Mouse (Mus musculus) midbrain, embryonic 14.5 days (tissue): Measurements from ENCODE around the gene Twf2. TPM values are rescaled to one million over a fixed set of nuclear protein-coding genes. Genes with fewer than 3 reads are reported as not detected.
"Not testable (repeated sequence)": the region's sequence is repeated elsewhere in the genome, so short reads cannot be mapped to it uniquely, and the experiment has no call there.

Experiments used
- ATAC-seq: fragments of 200-750 bp; cut with Nextera tagmentation; 2 replicates; pipeline ENCODE4 v1.8.0; 2017; ENCODE audit warnings: moderate number of reproducible peaks, moderate library complexity; ENCODE audit not compliant: low FRiP score, low TSS enrichment
- DNase-seq: peaks from one replicate; pipeline ENCODE4 v3.0.0-alpha.2; 2015
- H3K27ac ChIP-seq: fragments of 300-500 bp; sonication (generic); replicated peaks from 2 replicates; pipeline ENCODE4 v1.5.1; 2014; ENCODE audit warnings: mild to moderate bottlenecking, low read depth, low read length, moderate library complexity
- H3K27me3 ChIP-seq: fragments of 300-500 bp; sonication (generic); 2 replicates; pipeline ENCODE4 v1.6.1; 2014; ENCODE audit warnings: low read length, control low read depth, mixed read lengths; ENCODE audit not compliant: control insufficient read depth, insufficient read depth
- H3K36me3 ChIP-seq: fragments of 300-500 bp; sonication (generic); 2 replicates; pipeline ENCODE4 v1.6.1; 2014; ENCODE audit warnings: low read length, control low read depth; ENCODE audit not compliant: control insufficient read depth, insufficient read depth
- H3K4me1 ChIP-seq: fragments of 300-500 bp; sonication (generic); 2 replicates; pipeline ENCODE4 v1.6.1; 2014; ENCODE audit warnings: mild to moderate bottlenecking, antibody characterized with exemption, low read length, control low read depth; ENCODE audit not compliant: control insufficient read depth, insufficient read depth
- H3K4me2 ChIP-seq: fragments of 300-500 bp; sonication (generic); 2 replicates; pipeline ENCODE4 v1.6.1; 2014; ENCODE audit warnings: mild to moderate bottlenecking, low read length, moderate library complexity
- H3K4me3 ChIP-seq: fragments of 300-500 bp; sonication (generic); replicated peaks from 2 replicates; pipeline ENCODE4 v1.5.1; 2014; ENCODE audit warnings: low read depth, low read length
- H3K9ac ChIP-seq: fragments of 300-500 bp; sonication (generic); replicated peaks from 2 replicates; pipeline ENCODE4 v1.6.1; 2014; ENCODE audit warnings: mild to moderate bottlenecking, low read length, moderate library complexity
- H3K9me3 ChIP-seq: fragments of 300-500 bp; sonication (generic); 2 replicates; pipeline ENCODE4 v1.6.1; 2016; ENCODE audit warnings: low read length, control low read depth, mixed read lengths; ENCODE audit not compliant: control insufficient read depth
- WGBS: fragments of 180-500 bp; shearing (Covaris S2); extraction: QIAGEN DNeasy Blood & Tissue Kit; methylation state at CpG from one replicate; pipeline ENCODE4 v1.1.7; 2014; 5-methylcytosine and 5-hydroxymethylcytosine counted together
- polyA plus RNA-seq: library from polyadenylated mRNA; unstranded; fragments of >200 nt; fragmentation: Nextera tagmentation; extraction: Ambion mirVana; gene quantifications from 2 replicates; pipeline ENCODE4 v1.2.1, GENCODE M21; 2014

Gene Twf2
- polyA plus RNA-seq, 1 experiment from 2014 or later: 46.4 TPM

DNA sequence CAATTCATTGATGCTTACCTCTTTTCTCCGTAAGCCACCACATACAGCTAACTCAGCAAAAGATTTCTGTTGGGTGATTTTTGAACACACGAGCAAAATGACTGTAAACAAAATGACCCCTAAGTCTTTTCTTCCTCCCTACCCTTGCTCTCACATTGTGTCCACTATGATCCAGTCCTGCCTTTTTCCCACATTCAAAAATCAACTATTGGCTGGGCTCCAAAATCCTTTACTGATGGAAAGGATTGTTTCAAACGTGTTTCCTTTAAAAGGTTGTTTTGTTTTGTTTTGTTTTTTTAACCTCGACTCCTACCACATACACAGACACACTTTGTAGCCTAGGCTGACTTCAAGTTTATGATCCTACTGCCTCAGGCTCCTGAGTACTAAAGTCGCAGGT is 42.5 kb upstream of the Twf2 start:
- H3K27me3 ChIP-seq: no peaks in the 10 kb centered on the region
- no peaks in the 10 kb centered on the region for H3K36me3 ChIP-seq
- peak overlapping the region; percentile 47 for H3K4me3 ChIP-seq
- H3K4me2 ChIP-seq: peak overlapping the region; percentile 55
- H3K9me3 ChIP-seq: no peaks in the 10 kb centered on the region
- WGBS: 43% methylated on average over 5 of the region's 5 CpGs
- peak overlapping the region; percentile 99 for H3K27ac ChIP-seq
- peak overlapping the region; percentile 55; the same call in 1 of the 2 replicates for H3K9ac ChIP-seq
- peaks cover 12% of the 10 kb centered on the region; the same call in 1 of the 2 replicates for H3K4me1 ChIP-seq
- ATAC-seq: no peak
- DNase-seq: no peak

DNA sequence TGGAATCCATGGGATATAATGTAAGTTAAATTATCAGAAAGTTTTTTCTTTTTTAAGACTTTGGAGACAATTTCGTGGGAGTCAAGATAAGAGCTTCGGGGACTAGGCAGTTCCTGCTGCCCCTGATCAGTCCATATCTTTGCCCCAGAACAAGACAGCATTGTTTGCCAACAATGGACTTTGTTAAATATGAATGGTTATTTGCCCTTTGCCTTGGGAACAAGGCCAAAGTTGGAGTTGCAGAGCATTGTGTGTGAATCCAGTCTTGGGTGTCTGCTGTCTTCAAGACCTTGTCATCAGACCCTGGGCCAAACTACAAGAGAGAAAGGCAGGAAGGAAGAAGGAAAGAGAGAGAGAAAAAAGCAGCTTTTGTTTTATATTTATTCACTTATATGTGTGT is 36.2 kb upstream of the Twf2 start:
- Histone ChIP-seq H3K9me3 (no peaks in the 10 kb centered on the region), H3K9ac (no peak overlapping the region), H3K4me1 (peaks cover 6% of the 10 kb centered on the region; the same call in 1 of the 2 replicates), H3K27ac (no peak overlapping the region), H3K27me3 (0 out of 2 replicates have a peak, but pooled peaks cover 2% of the 10 kb centered on the region), H3K36me3 (no peaks in the 10 kb centered on the region), H3K4me3 (no peak overlapping the region), H3K4me2 (no peak overlapping the region)
- DNase-seq (no peak), ATAC-seq (no peak)
- WGBS: 75% methylated on average over 2 of the region's 2 CpGs

DNA sequence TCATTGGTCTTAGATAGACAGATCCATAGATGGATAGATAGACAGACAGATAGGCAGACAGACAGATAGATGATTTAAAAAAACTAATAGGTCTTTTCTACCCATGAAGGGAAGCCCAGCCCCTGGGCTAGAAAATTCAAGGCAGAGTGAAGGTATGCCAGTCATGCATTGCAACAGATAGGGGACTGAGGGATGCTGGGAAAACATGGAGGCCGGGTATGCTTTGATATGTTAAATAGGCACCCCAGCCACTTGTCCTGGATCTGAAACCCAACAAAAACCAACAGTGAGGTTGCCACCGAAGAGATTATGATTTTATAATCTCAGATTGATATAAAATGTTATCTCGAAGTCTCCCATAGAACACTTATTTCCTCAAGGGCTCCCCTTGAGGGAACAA is 35.7 kb upstream of the Twf2 start:
- no peak overlapping the region for H3K9ac ChIP-seq
- peaks cover 6% of the 10 kb centered on the region; the same call in 1 of the 2 replicates for H3K4me1 ChIP-seq
- H3K36me3 ChIP-seq: no peaks in the 10 kb centered on the region
- no peak overlapping the region for H3K27ac ChIP-seq
- no peaks in the 10 kb centered on the region for H3K9me3 ChIP-seq
- no peak overlapping the region for H3K4me3 ChIP-seq
- DNase-seq (no peak), ATAC-seq (no peak)
- H3K27me3 ChIP-seq: 0 out of 2 replicates have a peak, but pooled peaks cover 2% of the 10 kb centered on the region
- no peak overlapping the region for H3K4me2 ChIP-seq
- WGBS: 75% methylated on average over 3 of the region's 3 CpGs

DNA sequence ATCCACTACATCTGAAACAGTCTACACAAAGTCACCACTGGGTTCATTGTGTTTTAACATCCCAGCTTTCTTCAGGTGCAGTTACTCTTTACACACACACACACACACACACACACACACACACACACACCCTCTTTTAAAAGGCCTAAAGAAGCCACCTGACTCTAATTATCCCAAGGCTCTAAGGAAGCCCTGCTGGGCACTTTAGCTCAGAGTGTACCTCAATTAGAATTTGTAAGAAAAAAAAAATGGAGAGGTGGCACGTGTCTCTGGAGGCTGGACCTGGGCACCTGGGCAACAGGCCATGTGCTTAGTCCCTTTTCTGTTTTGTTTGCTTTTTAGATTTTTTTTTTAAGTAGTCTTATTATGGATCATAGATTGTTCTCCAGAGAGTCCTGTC is 35.2 kb upstream of the Twf2 start:
- no peaks in the 10 kb centered on the region for H3K36me3 ChIP-seq
- no peaks in the 10 kb centered on the region for H3K9me3 ChIP-seq
- no peak overlapping the region for H3K4me3 ChIP-seq
- no peak overlapping the region for H3K4me2 ChIP-seq
- H3K27ac ChIP-seq: no peak overlapping the region
- no peak for DNase-seq
- H3K4me1 ChIP-seq: peaks cover 9% of the 10 kb centered on the region; the same call in 1 of the 2 replicates
- ATAC-seq: no peak
- H3K27me3 ChIP-seq: 0 out of 2 replicates have a peak, but pooled peaks cover 2% of the 10 kb centered on the region
- no peak overlapping the region for H3K9ac ChIP-seq
- WGBS: 48% methylated on average over 1 of the region's 1 CpGs

DNA sequence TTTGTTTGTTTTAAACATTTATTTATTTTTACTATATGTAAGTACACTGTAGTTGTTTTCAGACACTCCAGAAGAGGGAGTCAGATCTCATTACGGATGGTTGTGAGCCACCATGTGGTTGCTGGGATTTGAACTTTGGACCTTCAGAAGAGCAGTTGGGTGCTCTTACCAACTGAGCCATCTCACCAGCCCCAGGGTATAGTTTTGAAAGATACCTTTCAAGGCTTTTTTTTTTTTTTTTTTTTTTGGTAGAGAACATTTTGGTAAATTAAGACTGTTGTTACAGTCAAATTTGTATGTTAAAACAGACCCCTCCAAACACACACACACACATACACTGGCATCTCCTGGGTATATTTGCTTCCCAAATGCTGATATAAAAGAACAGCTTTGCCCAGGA is 33.9 kb upstream of the Twf2 start:
- H3K9ac ChIP-seq, H3K4me3 ChIP-seq, H3K27me3 ChIP-seq, DNase-seq, H3K27ac ChIP-seq, ATAC-seq, H3K9me3 ChIP-seq, H3K4me2 ChIP-seq, H3K36me3 ChIP-seq: not testable (repeated sequence)
- WGBS: 83% methylated on average over 1 of the region's 1 CpGs
- peaks cover 21% of the 10 kb centered on the region for H3K4me1 ChIP-seq

DNA sequence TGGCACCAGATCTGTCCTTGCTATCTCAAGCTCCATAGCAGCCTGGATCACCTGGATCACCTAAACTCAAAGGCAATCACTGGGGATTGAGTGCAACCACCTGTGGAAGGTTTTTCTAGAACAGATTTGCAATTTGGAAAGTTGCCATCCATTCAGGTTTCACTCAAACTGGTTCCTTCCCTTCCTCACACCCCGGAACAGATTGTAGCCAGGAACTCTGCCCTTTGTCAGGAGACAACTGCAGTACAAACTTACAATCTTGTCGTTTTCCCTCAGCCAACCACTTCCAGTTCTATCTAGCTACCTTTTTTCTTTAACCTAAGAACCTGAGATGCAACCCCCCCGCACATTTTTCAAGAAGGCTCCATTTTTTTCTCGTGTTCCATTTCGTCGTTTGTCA is 33.0 kb upstream of the Twf2 start:
- Histone ChIP-seq H3K4me1 (peaks cover 29% of the 10 kb centered on the region), H3K9ac (peak overlapping the region; percentile 93; the same call in 1 of the 2 replicates), H3K9me3 (no peaks in the 10 kb centered on the region), H3K27me3 (0 out of 2 replicates have a peak, but pooled peaks cover 2% of the 10 kb centered on the region), H3K36me3 (no peaks in the 10 kb centered on the region), H3K4me2 (peak overlapping the region; percentile 64), H3K4me3 (peak overlapping the region; percentile 94), H3K27ac (0 out of 2 replicates have a peak overlapping the region, but pooled peaks have one; percentile 98)
- 41% methylated on average over 6 of the region's 6 CpGs for WGBS
- DNase-seq (no peak), ATAC-seq (no peak)

DNA sequence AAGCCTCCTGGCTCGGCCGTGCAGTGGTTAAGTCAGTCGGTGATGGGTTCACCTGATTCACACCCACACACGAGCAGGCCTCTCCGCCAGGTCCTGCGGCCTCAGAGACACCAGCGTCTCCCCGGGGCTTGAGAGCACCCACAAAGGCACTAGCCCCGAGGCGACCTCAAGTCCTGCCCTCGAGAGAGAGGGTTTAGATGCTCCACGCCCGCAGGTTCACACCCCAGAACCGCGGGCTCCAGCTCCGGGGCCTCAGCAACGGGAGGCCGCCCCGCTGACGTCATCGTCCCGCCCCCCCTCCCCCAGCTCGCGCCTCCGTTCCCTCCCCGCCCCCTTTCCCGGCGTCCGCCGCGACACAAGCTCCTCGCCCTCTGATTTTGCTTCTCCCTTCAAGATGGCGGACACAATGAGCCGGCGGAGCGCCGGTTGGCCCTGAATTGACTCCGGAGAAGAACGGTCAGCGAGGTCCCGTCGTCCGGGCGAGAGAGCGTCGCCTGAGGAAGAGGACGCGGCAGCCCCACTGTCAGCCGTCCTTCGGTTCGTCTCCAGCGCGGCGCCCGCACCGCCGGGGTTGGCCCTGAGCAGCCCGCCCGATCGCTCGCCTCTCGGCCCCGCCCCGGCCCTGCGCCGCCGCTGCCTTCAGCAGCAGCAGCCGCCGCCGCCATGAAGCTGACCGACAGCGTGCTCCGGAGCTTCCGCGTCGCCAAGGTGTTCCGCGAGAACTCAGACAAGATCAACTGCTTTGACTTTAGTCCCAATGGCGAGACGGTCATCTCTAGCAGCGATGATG is 32.2 kb upstream of the Twf2 start, which contains the start of gene Wdr82:
TSS of gene Wdr82 (plus strand) at position 373 of the 790 bp plus-strand sequence.
- Histone ChIP-seq H3K4me3 (peak within 1 kb of the TSS; percentile 94), H3K4me2 (peak within 1 kb of the TSS; percentile 64), H3K9me3 (no peaks in the 10 kb centered on the region), H3K36me3 (no peaks in the 10 kb centered on the region), H3K27me3 (0 out of 2 replicates have a peak, but pooled peaks cover 2% of the 10 kb centered on the region), H3K4me1 (peaks cover 35% of the 10 kb centered on the region), H3K27ac (peak within 1 kb of the TSS; percentile 98), H3K9ac (peak within 1 kb of the TSS; percentile 93)
- 1% methylated on average over 81 of the region's 81 CpGs for WGBS
- peak; percentile 92 for ATAC-seq
- DNase-seq: peak; percentile 96

DNA sequence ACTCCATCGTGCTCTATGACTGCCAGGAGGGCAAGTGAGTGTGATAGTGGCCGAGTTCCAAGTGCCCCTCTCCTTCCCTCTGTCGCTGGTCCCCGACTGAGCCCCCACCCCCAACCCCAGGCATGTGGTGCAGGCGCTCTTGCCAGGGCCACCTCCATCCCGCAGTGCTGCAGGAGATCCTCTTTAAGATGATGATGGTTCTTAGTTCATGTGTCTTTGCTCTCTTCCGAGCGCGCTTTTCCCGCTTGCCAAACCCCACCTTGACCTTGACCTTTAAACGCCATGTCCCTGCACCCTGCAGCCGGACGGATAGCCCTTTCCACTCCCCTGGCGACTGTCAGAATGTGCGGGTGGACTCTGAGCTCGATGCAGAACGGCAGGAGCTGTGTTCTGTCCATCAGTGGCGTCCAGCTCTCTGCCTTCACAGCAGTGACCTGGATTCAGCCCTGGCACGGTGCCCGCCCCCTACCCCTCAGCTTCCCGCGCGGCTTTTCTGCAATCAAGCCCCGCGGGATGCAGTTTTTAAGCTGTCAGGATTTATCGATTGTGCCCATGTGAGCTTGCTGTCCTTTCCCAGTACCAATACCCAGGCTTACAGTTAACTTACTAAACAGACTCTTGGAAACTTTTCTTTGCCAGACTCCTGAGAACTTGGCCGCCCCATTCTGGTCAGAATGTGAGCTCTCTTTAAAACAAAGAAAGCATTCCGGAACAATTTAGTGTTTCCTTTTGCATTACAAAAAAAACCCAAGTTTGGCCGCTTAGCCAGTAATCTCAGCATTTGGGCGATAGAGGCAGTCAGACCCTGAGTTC is 31.4 kb upstream of the Twf2 start:
- no peaks in the 10 kb centered on the region for H3K9me3 ChIP-seq
- H3K4me3 ChIP-seq: peak overlapping the region; percentile 94
- WGBS: 1% methylated on average over 30 of the region's 30 CpGs
- H3K9ac ChIP-seq: peak overlapping the region; percentile 93
- H3K36me3 ChIP-seq: peaks cover 3% of the 10 kb centered on the region
- H3K4me1 ChIP-seq: peaks cover 35% of the 10 kb centered on the region
- peak overlapping the region; percentile 64 for H3K4me2 ChIP-seq
- H3K27ac ChIP-seq: peak overlapping the region; percentile 98
- 0 out of 2 replicates have a peak, but pooled peaks cover 2% of the 10 kb centered on the region for H3K27me3 ChIP-seq
- ATAC-seq (peak; percentile 70), DNase-seq (peak; percentile 71)
